Mouse (Mus musculus) megakaryocyte progenitor cell, adult 5-6 weeks (primary cell): ENCODE measurements at regions not wholly inside any gene's neighbourhood (a gene's known extent, or its start where the extent isn't known, plus 50 kb on each side); places are given as distances from the start of the nearest gene placed in this dataset.

ENCODE experiments used
- ATAC-seq: replicated peaks from 2 replicates; pipeline ENCODE4 v1.8.0; 2016; ENCODE audit warnings: mild to moderate bottlenecking, moderate TSS enrichment, inconsistent platforms; ENCODE audit not compliant: poor library complexity

GRCm38 (mm10) chr2:72797002-72797718 lies 183.1 kb downstream of the Sp3 start:
- no peak for ATAC-seq

- 0 out of 2 replicates have a peak, but pooled peaks have one; percentile 14 for ATAC-seq
These were observed 179.6 kb downstream of the Sp3 start for GRCm38 (mm10) chr2:72800696-72801095.

- peak; percentile 57; the same call in 1 of the 2 replicates for ATAC-seq
These were observed 166.8 kb downstream of the Sp3 start for GRCm38 (mm10) chr2:72813282-72813974.

GRCm38 (mm10) chr2:72825251-72825650 lies 155.0 kb downstream of the Sp3 start:
- no peak for ATAC-seq

GRCm38 (mm10) chr2:72829139-72829538 lies 151.1 kb downstream of the Sp3 start:
- no peak for ATAC-seq

GRCm38 (mm10) chr2:72832770-72833169 lies 147.5 kb downstream of the Sp3 start:
- ATAC-seq = no peak

- no peak for ATAC-seq
These were observed 142.0 kb downstream of the Sp3 start for GRCm38 (mm10) chr2:72838085-72838727.

- no peak for ATAC-seq
These were observed 140.6 kb downstream of the Sp3 start for GRCm38 (mm10) chr2:72839673-72840072.

- ATAC-seq = no peak
These were observed 138.9 kb downstream of the Sp3 start for GRCm38 (mm10) chr2:72841367-72841766.

- no peak for ATAC-seq
These were observed 136.6 kb downstream of the Sp3 start for GRCm38 (mm10) chr2:72843610-72844009.

- no peak for ATAC-seq
These were observed 130.6 kb downstream of the Sp3 start for GRCm38 (mm10) chr2:72849441-72850192.

- peak; percentile 86 for ATAC-seq
These were observed 127.7 kb downstream of the Sp3 start for GRCm38 (mm10) chr2:72852509-72852908.

GRCm38 (mm10) chr2:72855276-72855970 lies 124.8 kb downstream of the Sp3 start:
- ATAC-seq = 0 out of 2 replicates have a peak, but pooled peaks have one; percentile 14

GRCm38 (mm10) chr2:72855971-72856755 lies 124.1 kb downstream of the Sp3 start:
- ATAC-seq = no peak

- ATAC-seq = no peak
These were observed 122.9 kb downstream of the Sp3 start for GRCm38 (mm10) chr2:72857377-72857776.

- no peak for ATAC-seq
These were observed 114.5 kb downstream of the Sp3 start for GRCm38 (mm10) chr2:72865462-72866365.

- no peak for ATAC-seq
These were observed 113.9 kb downstream of the Sp3 start for GRCm38 (mm10) chr2:72866366-72866688.

- ATAC-seq = no peak
These were observed 112.1 kb downstream of the Sp3 start for GRCm38 (mm10) chr2:72868173-72868572.

GRCm38 (mm10) chr2:72871836-72872235 lies 108.4 kb downstream of the Sp3 start:
- ATAC-seq = no peak
